ENCODE assay signal across 9 mouse cellular contexts in the genomic region with DNA sequence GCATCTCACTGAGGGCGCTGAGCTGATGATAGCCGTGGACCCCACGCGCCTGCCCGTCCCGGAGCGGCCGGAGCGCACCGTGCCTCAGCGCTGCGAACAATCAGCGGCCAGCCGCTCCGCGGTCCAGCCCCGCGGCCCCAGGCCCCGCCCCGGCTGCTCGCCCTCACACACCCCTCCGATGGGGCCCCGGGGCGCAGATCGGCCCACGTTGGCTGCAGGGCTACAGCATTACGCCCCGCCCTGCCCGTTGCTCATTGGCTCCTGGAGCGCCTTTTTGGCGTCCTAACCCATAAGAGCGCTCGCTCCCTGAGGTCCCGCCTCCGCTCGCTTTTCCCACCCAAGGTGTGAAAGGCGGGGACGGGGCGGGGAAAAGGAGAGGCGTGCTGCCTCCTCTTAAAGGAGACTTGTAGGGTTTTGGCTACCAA. TPM values are rescaled to one million over a fixed set of nuclear protein-coding genes. Genes with fewer than 3 reads are reported as not detected.
DNase-seq lines count a peak whose midpoint lies in the region; ATAC-seq and TF ChIP-seq lines count a peak whose summit lies in the region.
"Had no signal": no experiment of that assay in that cellular context is flagged by ENCODE, and none has a peak within 500 bp of the region (broad histone marks: within the 10 kb centered on the region; RNA-seq: fewer than 3 reads in every experiment).

A gene (minus strand): TSS at position 92 of the 425 bp plus-strand sequence.

- peak; percentile 80 to 85 for DNase-seq in B cell, adult 2 months
- peak; percentile 97 for DNase-seq in brain, embryonic 18.5 days (ENCODE audit: low read depth, low spot score)
- DNase-seq in heart, embryonic 10.5 days (ENCODE audit: low spot score), result peak; percentile 99
- DNase-seq in limb, embryonic 14.5 days (ENCODE audit: low spot score), result peak; percentile 100
- DNase-seq in spleen, adult 2 months (ENCODE audit: low read depth in 1 of 2, low spot score in 2 of 2), result peak; percentile 78 to 86

- peaks cover 63% of the 10 kb centered on the region for H3K27me3 ChIP-seq in erythroblast, embryonic 14.5 days (ENCODE audit: control insufficient read depth)
- peaks cover 16% of the 10 kb centered on the region for H3K27me3 ChIP-seq in heart, embryonic 10.5 days (ENCODE audit: insufficient read depth, poor library complexity, severe bottlenecking)
- peaks cover 5% of the 10 kb centered on the region; the same call in 1 of the 2 replicates for H3K27me3 ChIP-seq in kidney, embryonic 14.5 days (ENCODE audit: control insufficient read depth, insufficient read depth, low read length)
- H3K27me3 ChIP-seq in limb, embryonic 14.5 days (ENCODE audit: control insufficient read depth, insufficient read depth, low read length), result no peaks in the 10 kb centered on the region
- no peaks in the 10 kb centered on the region for H3K27me3 ChIP-seq in midbrain, embryonic 16.5 days (ENCODE audit: control insufficient read depth, insufficient read depth, low read depth, low read length)
- peaks cover 11% of the 10 kb centered on the region for H3K27me3 ChIP-seq in spleen, adult 2 months (ENCODE audit: control insufficient read depth, insufficient read depth, low read length)
- H3K27me3 ChIP-seq: CH12.LX had no signal

- TF ChIP-seq CTCF in spleen, adult 2 months (IDR thresholded peaks at IDR 0.05; ENCODE audit: extremely low read depth, insufficient read depth, insufficient read length, insufficient replicate concordance), result no peak

- H3K36me3 ChIP-seq in erythroblast, embryonic 14.5 days (ENCODE audit: control insufficient read depth), result no peaks in the 10 kb centered on the region
- H3K36me3 ChIP-seq in heart, embryonic 10.5 days, result no peaks in the 10 kb centered on the region
- no peaks in the 10 kb centered on the region for H3K36me3 ChIP-seq in kidney, embryonic 14.5 days (ENCODE audit: control insufficient read depth, insufficient read depth, low read length)
- no peaks in the 10 kb centered on the region for H3K36me3 ChIP-seq in limb, embryonic 14.5 days (ENCODE audit: control insufficient read depth, insufficient read depth, low read length)
- H3K36me3 ChIP-seq in midbrain, embryonic 16.5 days (ENCODE audit: control insufficient read depth, insufficient read depth, low read length), result no peaks in the 10 kb centered on the region
- H3K36me3 ChIP-seq in spleen, adult 2 months (ENCODE audit: control insufficient read depth, insufficient read depth, low read length), result no peaks in the 10 kb centered on the region

- peak within 1 kb of the TSS; percentile 94 for H3K27ac ChIP-seq in heart, embryonic 10.5 days
- peak within 1 kb of the TSS; percentile 71; the same call in 1 of the 2 replicates for H3K27ac ChIP-seq in kidney, embryonic 14.5 days (ENCODE audit: low read depth, low read length)
- peak within 1 kb of the TSS; percentile 90 for H3K27ac ChIP-seq in limb, embryonic 14.5 days (replicated peaks; ENCODE audit: low read depth, low read length)
- H3K27ac ChIP-seq in midbrain, embryonic 16.5 days (ENCODE audit: low read length), result peak within 1 kb of the TSS; percentile 84
- H3K27ac ChIP-seq in spleen, adult 2 months (ENCODE audit: insufficient read depth, low read length), result peak within 1 kb of the TSS; percentile 46

- no peaks in the 10 kb centered on the region; the same call in 1 of the 2 replicates for H3K9me3 ChIP-seq in erythroblast, embryonic 14.5 days (ENCODE audit: control insufficient read depth, low read length)
- no peaks in the 10 kb centered on the region for H3K9me3 ChIP-seq in heart, embryonic 10.5 days
- no peaks in the 10 kb centered on the region for H3K9me3 ChIP-seq in kidney, embryonic 14.5 days (ENCODE audit: control insufficient read depth, low read length)
- no peaks in the 10 kb centered on the region for H3K9me3 ChIP-seq in limb, embryonic 14.5 days (ENCODE audit: control insufficient read depth, low read length)
- no peaks in the 10 kb centered on the region for H3K9me3 ChIP-seq in midbrain, embryonic 16.5 days (replicated peaks; ENCODE audit: control insufficient read depth, low read length, poor library complexity, severe bottlenecking)

- peaks cover 35% of the 10 kb centered on the region for H3K4me1 ChIP-seq in erythroblast, embryonic 14.5 days (ENCODE audit: control insufficient read depth)
- H3K4me1 ChIP-seq in heart, embryonic 10.5 days, result peaks cover 43% of the 10 kb centered on the region
- H3K4me1 ChIP-seq in kidney, embryonic 14.5 days (ENCODE audit: control insufficient read depth, insufficient read depth, low read length), result peaks cover 11% of the 10 kb centered on the region
- peaks cover 43% of the 10 kb centered on the region for H3K4me1 ChIP-seq in limb, embryonic 14.5 days (ENCODE audit: control insufficient read depth, insufficient read depth, low read length)
- peaks cover 19% of the 10 kb centered on the region for H3K4me1 ChIP-seq in midbrain, embryonic 16.5 days (ENCODE audit: control insufficient read depth, insufficient read depth, low read length)
- H3K4me1 ChIP-seq in spleen, adult 2 months (ENCODE audit: control insufficient read depth, insufficient read depth, insufficient read length), result peaks cover 5% of the 10 kb centered on the region; the same call in 1 of the 2 replicates

- TF ChIP-seq POLR2A in limb, embryonic 14.5 days (IDR thresholded peaks at IDR 0.05; ENCODE audit: borderline replicate concordance, extremely low read depth, insufficient read depth, insufficient read length), result peak; percentile 78; the same call in 1 of the 2 replicates
- no peak for TF ChIP-seq POLR2A in spleen, adult 2 months (IDR thresholded peaks at IDR 0.05; ENCODE audit: low read depth, low read length)

- peak within 1 kb of the TSS; percentile 75 for H3K4me3 ChIP-seq in erythroblast, embryonic 14.5 days (replicated peaks)
- H3K4me3 ChIP-seq in heart, embryonic 10.5 days, result peak within 1 kb of the TSS; percentile 94
- peak within 1 kb of the TSS; percentile 80 for H3K4me3 ChIP-seq in kidney, embryonic 14.5 days (ENCODE audit: low read length)
- H3K4me3 ChIP-seq in limb, embryonic 14.5 days (replicated peaks; ENCODE audit: low read length), result peak within 1 kb of the TSS; percentile 89
- H3K4me3 ChIP-seq in midbrain, embryonic 16.5 days (ENCODE audit: low read depth, low read length), result peak within 1 kb of the TSS; percentile 75
- H3K4me3 ChIP-seq in spleen, adult 2 months (ENCODE audit: extremely low read depth, insufficient read depth, insufficient read length), result peak within 1 kb of the TSS; percentile 67

- H3K9ac ChIP-seq in kidney, embryonic 14.5 days (ENCODE audit: low read depth, low read length), result peak within 1 kb of the TSS; percentile 83
- peak within 1 kb of the TSS; percentile 90 for H3K9ac ChIP-seq in limb, embryonic 14.5 days (ENCODE audit: low read depth, low read length, severe bottlenecking)
- peak within 1 kb of the TSS; percentile 85 for H3K9ac ChIP-seq in midbrain, embryonic 16.5 days (ENCODE audit: low read depth, low read length)

- peak within 1 kb of the TSS; percentile 78 for H3K4me2 ChIP-seq in kidney, embryonic 14.5 days (replicated peaks; ENCODE audit: low read depth, low read length)
- peak within 1 kb of the TSS; percentile 78 for H3K4me2 ChIP-seq in limb, embryonic 14.5 days (replicated peaks; ENCODE audit: low read depth, low read length, severe bottlenecking)
- H3K4me2 ChIP-seq in midbrain, embryonic 16.5 days (ENCODE audit: low read length), result peak within 1 kb of the TSS; percentile 89

- peak; percentile 99 for ATAC-seq in kidney, embryonic 14.5 days (ENCODE audit: low FRiP score, low TSS enrichment)
- peak; percentile 99 for ATAC-seq in limb, embryonic 14.5 days (ENCODE audit: low FRiP score, low read depth)
- ATAC-seq in midbrain, embryonic 16.5 days, result peak; percentile 99

- under 1% methylated on average over 40 of the region's 40 CpGs for WGBS in heart, embryonic 10.5 days
- WGBS in kidney, embryonic 14.5 days, result under 1% methylated on average over 34 of the region's 40 CpGs
- under 1% methylated on average over 38 of the region's 40 CpGs for WGBS in limb, embryonic 14.5 days
- WGBS in midbrain, embryonic 16.5 days, result under 1% methylated on average over 40 of the region's 40 CpGs
- under 1% methylated on average over 35 of the region's 40 CpGs for WGBS in spleen, adult 2 months

RNA-seq across cellular contexts. Expression of the gene that starts here (rescaled TPM):
- 0.06 and 0.10 TPM in 2 replicates for polyA plus RNA-seq in erythroblast, embryonic 14.5 days (2012)
- 9.7 and 11.8 TPM in 2 replicates for polyA plus RNA-seq in heart, embryonic 10.5 days (2016; fragmentation: Nextera tagmentation; extraction: Ambion mirVana)
- polyA plus RNA-seq in kidney, embryonic 14.5 days (2014; fragmentation: Nextera tagmentation; extraction: Ambion mirVana), result 10.4 and 11.0 TPM in 2 replicates
- 49.4 and 59.6 TPM in 2 replicates for polyA plus RNA-seq in limb, embryonic 14.5 days (2012; rRNA removed)
- polyA plus RNA-seq in limb, embryonic 14.5 days (2014; fragmentation: Nextera tagmentation; extraction: Ambion mirVana), result 31.2 and 35.1 TPM in 2 replicates
- polyA plus RNA-seq in midbrain, embryonic 16.5 days (2015; fragmentation: Nextera tagmentation; extraction: Ambion mirVana), result 8.6 and 14.2 TPM in 2 replicates
- 7.4 and 8.1 TPM in 2 replicates for polyA plus RNA-seq in spleen, adult 2 months (2012; rRNA removed)

Comparison
In these comparisons a context has a peak if more than half of its experiments do, and no peak if none do; other contexts are left out.
1. Peak in every context shown above with its lines: DNase-seq, ATAC-seq, H3K4me3 ChIP-seq and H3K27ac ChIP-seq.